In genomic region chr7:131897282-131897681, GRCm38 (mm10) we compare ENCODE assay signal across 8 mouse cellular contexts.
DNase-seq lines count a peak whose midpoint lies in the region; ATAC-seq and TF ChIP-seq lines count a peak whose summit lies in the region.

No protein-coding gene starts in this region.

- 32% methylated on average over 4 of the region's 4 CpGs for WGBS in hindbrain, embryonic 11.5 days
- WGBS in hindbrain, embryonic 12.5 days = 27% methylated on average over 4 of the region's 4 CpGs
- WGBS in stomach, postnatal 0 days = 13% methylated on average over 4 of the region's 4 CpGs

- no peak overlapping the region for H3K4me3 ChIP-seq in hindbrain, embryonic 11.5 days (ENCODE audit: low read depth, low read length)
- no peak overlapping the region for H3K4me3 ChIP-seq in hindbrain, embryonic 12.5 days
- no peak overlapping the region for H3K4me3 ChIP-seq in stomach, postnatal 0 days (ENCODE audit: low read depth, low read length)

- no peak overlapping the region for H3K4me2 ChIP-seq in hindbrain, embryonic 11.5 days (replicated peaks; ENCODE audit: low read depth, low read length)
- H3K4me2 ChIP-seq in hindbrain, embryonic 12.5 days (replicated peaks) = no peak overlapping the region
- no peak overlapping the region for H3K4me2 ChIP-seq in stomach, postnatal 0 days (replicated peaks; ENCODE audit: low read depth)

- no peak overlapping the region for H3K9ac ChIP-seq in hindbrain, embryonic 11.5 days (ENCODE audit: low read depth, low read length)
- H3K9ac ChIP-seq in hindbrain, embryonic 12.5 days = no peak overlapping the region
- no peak overlapping the region for H3K9ac ChIP-seq in stomach, postnatal 0 days (ENCODE audit: low read length)

- no peak for TF ChIP-seq EP300 in stomach, postnatal 0 days (optimal IDR thresholded peaks at IDR 0.05)

- H3K27ac ChIP-seq in hindbrain, embryonic 11.5 days (ENCODE audit: low read depth, low read length) = no peak overlapping the region
- no peak overlapping the region for H3K27ac ChIP-seq in hindbrain, embryonic 12.5 days
- H3K27ac ChIP-seq in stomach, postnatal 0 days (replicated peaks) = no peak overlapping the region

- no peaks in the 10 kb centered on the region for H3K36me3 ChIP-seq in hindbrain, embryonic 11.5 days (ENCODE audit: control insufficient read depth, insufficient read depth, low read length)
- H3K36me3 ChIP-seq in hindbrain, embryonic 12.5 days = no peaks in the 10 kb centered on the region
- H3K36me3 ChIP-seq in stomach, postnatal 0 days (ENCODE audit: control insufficient read depth, insufficient read depth, low read length) = no peaks in the 10 kb centered on the region

- no peaks in the 10 kb centered on the region for H3K27me3 ChIP-seq in hindbrain, embryonic 11.5 days (ENCODE audit: control insufficient read depth, insufficient read depth, low read length)
- no peaks in the 10 kb centered on the region for H3K27me3 ChIP-seq in hindbrain, embryonic 12.5 days
- no peaks in the 10 kb centered on the region for H3K27me3 ChIP-seq in stomach, postnatal 0 days (ENCODE audit: control insufficient read depth, insufficient read depth, low read length)

- peak; percentile 40 for DNase-seq in hindbrain, embryonic 11.5 days (ENCODE audit: low spot score)
- DNase-seq in right cerebral cortex, adult 18-20 months = peak; percentile 61
- DNase-seq in right cerebral cortex, postnatal 25 days = no peak
- peak; percentile 23 for DNase-seq in embryo, embryonic 9.5 days (ENCODE audit: extremely low spot score)
- DNase-seq in stomach, postnatal 0 days (ENCODE audit: low spot score) = peak; percentile 19
- no peak for DNase-seq in testis, postnatal 10 days (ENCODE audit: low spot score)

- peak; percentile 70 for TF ChIP-seq CTCF in stomach, postnatal 0 days (IDR thresholded peaks at IDR 0.05; ENCODE audit: low read depth)

- no peaks in the 10 kb centered on the region for H3K9me3 ChIP-seq in hindbrain, embryonic 11.5 days (ENCODE audit: control insufficient read depth, low read length)
- H3K9me3 ChIP-seq in hindbrain, embryonic 12.5 days (replicated peaks) = peaks cover 8% of the 10 kb centered on the region; the same call in 1 of the 2 replicates
- no peaks in the 10 kb centered on the region for H3K9me3 ChIP-seq in stomach, postnatal 0 days (ENCODE audit: control insufficient read depth, low read length)

- H3K4me1 ChIP-seq in hindbrain, embryonic 11.5 days (replicated peaks; ENCODE audit: control insufficient read depth, insufficient read depth, low read length) = no peaks in the 10 kb centered on the region
- no peaks in the 10 kb centered on the region for H3K4me1 ChIP-seq in hindbrain, embryonic 12.5 days
- no peaks in the 10 kb centered on the region for H3K4me1 ChIP-seq in stomach, postnatal 0 days (replicated peaks; ENCODE audit: control insufficient read depth, insufficient read depth)

- no peak for ATAC-seq in hindbrain, embryonic 11.5 days (ENCODE audit: low FRiP score)
- ATAC-seq in hindbrain, embryonic 12.5 days (ENCODE audit: low FRiP score) = no peak
- ATAC-seq in stomach, postnatal 0 days (ENCODE audit: low FRiP score, low TSS enrichment) = no peak
- no peak for ATAC-seq in erythroblast, adult 5-6 weeks (replicated peaks; ENCODE audit: low FRiP score, poor library complexity, severe bottlenecking)

Comparison
In these comparisons a context has a peak if more than half of its experiments do, and no peak if none do; other contexts are left out.
1. DNase-seq: peak in hindbrain, embryonic 11.5 days (single experiment), right cerebral cortex, adult 18-20 months (single experiment), embryo, embryonic 9.5 days (single experiment) and stomach, postnatal 0 days (single experiment); none in right cerebral cortex, postnatal 25 days (single experiment) and testis, postnatal 10 days (single experiment).